Mouse (Mus musculus): ENCODE measurements around the gene Vmn1r31. TPM values are rescaled to one million over a fixed set of nuclear protein-coding genes. Genes with fewer than 3 reads are reported as not detected.

Gene Vmn1r31
- polyA plus RNA-seq (2014; fragmentation: Nextera tagmentation; extraction: Ambion mirVana), result not detected in 2 replicates

DNA sequence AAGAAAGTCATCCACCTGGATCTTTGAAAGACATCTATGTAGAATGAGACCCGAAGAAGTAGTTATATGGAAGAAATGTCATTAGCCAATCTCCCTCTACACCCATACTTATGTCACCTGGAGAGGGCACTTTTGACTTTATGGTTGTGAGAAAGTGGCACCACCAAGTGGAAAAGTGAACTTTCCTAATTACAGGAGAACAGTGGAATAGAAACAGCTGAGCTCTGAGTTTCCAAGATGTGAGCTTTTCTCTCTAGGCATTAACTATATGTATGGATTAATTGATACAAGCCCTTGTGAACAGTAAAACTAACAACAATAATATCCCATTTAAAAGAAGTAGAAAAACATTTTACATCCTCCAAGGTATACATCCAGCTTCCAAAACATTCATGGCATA, at the start of gene Vmn1r31:
Gene Vmn1r31 (minus strand): TSS at position 101 of the 400 bp plus-strand sequence.
- Histone ChIP-seq H3K4me2 (ENCODE audit: low read depth) (no peak within 1 kb of the TSS), H3K4me1 (ENCODE audit: control insufficient read depth, insufficient read depth, low read length) (no peaks in the 10 kb centered on the region), H3K4me3 (ENCODE audit: low read depth, low read length) (no peak within 1 kb of the TSS), H3K9ac (ENCODE audit: low read length) (no peak within 1 kb of the TSS), H3K27me3 (ENCODE audit: control insufficient read depth, insufficient read depth, low read length) (no peaks in the 10 kb centered on the region), H3K9me3 (ENCODE audit: control insufficient read depth, low read length) (no peaks in the 10 kb centered on the region), H3K27ac (ENCODE audit: low read depth, low read length) (no peak within 1 kb of the TSS), H3K36me3 (ENCODE audit: control insufficient read depth, insufficient read depth, low read length) (no peaks in the 10 kb centered on the region)
- WGBS, result 81% methylated on average over 1 of the region's 1 CpGs
- no peak for ATAC-seq (ENCODE audit: insufficient read depth, low FRiP score, low TSS enrichment)
- no peak for DNase-seq (ENCODE audit: low spot score)

DNA sequence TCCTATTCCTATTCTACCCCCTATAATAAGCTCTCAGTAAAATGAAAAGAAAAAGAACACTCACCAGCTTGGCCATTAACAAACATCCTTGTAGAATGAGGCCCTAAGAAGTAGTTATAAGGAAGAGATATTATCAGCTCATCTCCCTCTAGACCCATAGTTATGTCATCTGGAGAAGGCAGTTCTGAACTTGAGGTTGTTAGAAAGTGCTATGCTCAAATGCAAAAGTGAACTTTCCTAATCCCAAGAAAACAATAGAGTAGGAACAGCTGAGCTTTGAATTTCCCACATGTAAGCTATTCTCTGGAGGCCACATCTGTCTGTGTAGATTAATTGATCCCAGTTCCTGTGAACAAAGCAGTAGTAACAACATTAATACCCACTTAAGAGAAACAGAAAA, 31.8 kb downstream of the Vmn1r31 start, which contains the start of gene Vmn1r30:
Gene Vmn1r30 (minus strand): TSS at position 101 of the 400 bp plus-strand sequence.
- Histone ChIP-seq H3K27me3 (ENCODE audit: control insufficient read depth, insufficient read depth, low read length) (no peaks in the 10 kb centered on the region), H3K9me3 (ENCODE audit: control insufficient read depth, low read length) (no peaks in the 10 kb centered on the region), H3K4me1 (ENCODE audit: control insufficient read depth, insufficient read depth, low read length) (no peaks in the 10 kb centered on the region), H3K9ac (ENCODE audit: low read length) (no peak within 1 kb of the TSS), H3K36me3 (ENCODE audit: control insufficient read depth, insufficient read depth, low read length) (no peaks in the 10 kb centered on the region), H3K4me3 (ENCODE audit: low read depth, low read length) (no peak within 1 kb of the TSS), H3K27ac (ENCODE audit: low read depth, low read length) (no peak within 1 kb of the TSS), H3K4me2 (ENCODE audit: low read depth) (no peak within 1 kb of the TSS)
- ATAC-seq (ENCODE audit: insufficient read depth, low FRiP score, low TSS enrichment) (no peak), DNase-seq (ENCODE audit: low spot score) (no peak)

Other genes with a start within 250 kb of the Vmn1r31 start
- not detected in 2 replicates for gene Vmn1r28, start 213.3 kb downstream of the Vmn1r31 start, polyA plus RNA-seq (2014; fragmentation: Nextera tagmentation; extraction: Ambion mirVana)
- not detected in 2 replicates for gene Vmn1r29, start 173.8 kb downstream of the Vmn1r31 start, polyA plus RNA-seq (2014; fragmentation: Nextera tagmentation; extraction: Ambion mirVana)
- gene Vmn1r30, start 31.9 kb downstream of the Vmn1r31 start, polyA plus RNA-seq (2014; fragmentation: Nextera tagmentation; extraction: Ambion mirVana), result not detected in 2 replicates
- gene Abcg2, start 109.2 kb upstream of the Vmn1r31 start, polyA plus RNA-seq (2014; fragmentation: Nextera tagmentation; extraction: Ambion mirVana), result 45.2 and 47.4 TPM in 2 replicates